Mouse (Mus musculus): ENCODE results near the gene Omt2b.
A peak's percentile ranks its signal among the peaks of the same experiment; 100 is the strongest.
"Not testable (repeated sequence)": the region's sequence is repeated elsewhere in the genome, so short reads cannot be mapped to it uniquely, and the experiment has no call there.

The Omt2b gene

GRCm38 (mm10) chr9:78327289-78327688, at the start of gene Omt2b:
TSS of gene Omt2b (plus strand) at chr9:78327589.
- not testable (repeated sequence) for H3K27me3 ChIP-seq (ENCODE audit: insufficient read depth, low read length)

GRCm38 (mm10) chr9:78282002-78282711, 45.2 kb upstream of the Omt2b start:
- not testable (repeated sequence) for H3K4me3 ChIP-seq (replicated peaks; ENCODE audit: low read length); H3K36me3 ChIP-seq (ENCODE audit: insufficient read depth, low read length); H3K4me1 ChIP-seq (replicated peaks; ENCODE audit: low read depth, low read length); H3K27me3 ChIP-seq (ENCODE audit: insufficient read depth, low read length); H3K9me3 ChIP-seq (ENCODE audit: low read length)

More at GRCm38 (mm10) chr9:78327289-78327688, at the start of gene Omt2b:
- not testable (repeated sequence) for H3K4me1 ChIP-seq (replicated peaks; ENCODE audit: low read depth, low read length); H3K9me3 ChIP-seq (ENCODE audit: low read length); H3K4me3 ChIP-seq (replicated peaks; ENCODE audit: low read length); H3K36me3 ChIP-seq (ENCODE audit: insufficient read depth, low read length)

- H3K9me3 ChIP-seq (ENCODE audit: low read length), result not testable (repeated sequence)
Measured at GRCm38 (mm10) chr9:78289063-78289462, 38.3 kb upstream of the Omt2b start.

DNA sequence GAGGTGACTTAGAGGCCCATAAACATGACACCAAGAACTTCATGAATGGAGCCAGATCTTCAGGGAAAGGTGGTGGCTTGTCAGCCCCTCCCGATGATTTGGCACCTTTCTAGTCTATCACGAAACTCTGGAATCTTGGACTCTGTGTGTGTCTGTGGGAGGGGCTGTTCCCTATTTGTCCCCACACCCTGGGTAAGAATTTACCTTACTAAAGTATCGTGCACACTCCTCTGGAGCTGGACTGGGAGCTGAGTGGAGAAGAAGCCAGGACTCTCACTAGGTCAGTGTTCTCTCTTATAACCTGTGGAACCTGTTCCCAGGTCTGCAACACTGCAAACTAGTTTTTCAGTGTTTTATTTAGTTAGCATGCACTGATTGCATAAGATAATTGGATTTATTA, 37.7 kb upstream of the Omt2b start, which contains the start of gene Gm10639:
Gene Gm10639, plus strand, starts transcription at position 201 of the 400 bp plus-strand sequence.
- not testable (repeated sequence) for H3K27me3 ChIP-seq (ENCODE audit: insufficient read depth, low read length); H3K4me1 ChIP-seq (replicated peaks; ENCODE audit: low read depth, low read length); H3K4me3 ChIP-seq (replicated peaks; ENCODE audit: low read length); H3K36me3 ChIP-seq (ENCODE audit: insufficient read depth, low read length); H3K9me3 ChIP-seq (ENCODE audit: low read length)

More at GRCm38 (mm10) chr9:78289063-78289462, 38.3 kb upstream of the Omt2b start:
- not testable (repeated sequence) for H3K4me3 ChIP-seq (replicated peaks; ENCODE audit: low read length); H3K36me3 ChIP-seq (ENCODE audit: insufficient read depth, low read length); H3K27me3 ChIP-seq (ENCODE audit: insufficient read depth, low read length); H3K4me1 ChIP-seq (replicated peaks; ENCODE audit: low read depth, low read length)

GRCm38 (mm10) chr9:78292462-78292861, 34.9 kb upstream of the Omt2b start:
- H3K4me1 ChIP-seq (replicated peaks; ENCODE audit: low read depth, low read length); H3K4me3 ChIP-seq (replicated peaks; ENCODE audit: low read length); H3K9me3 ChIP-seq (ENCODE audit: low read length); H3K36me3 ChIP-seq (ENCODE audit: insufficient read depth, low read length); H3K27me3 ChIP-seq (ENCODE audit: insufficient read depth, low read length): not testable (repeated sequence)

- not testable (repeated sequence) for H3K9me3 ChIP-seq (ENCODE audit: low read length); H3K4me1 ChIP-seq (replicated peaks; ENCODE audit: low read depth, low read length); H3K36me3 ChIP-seq (ENCODE audit: insufficient read depth, low read length); H3K4me3 ChIP-seq (replicated peaks; ENCODE audit: low read length); H3K27me3 ChIP-seq (ENCODE audit: insufficient read depth, low read length)
Measured at GRCm38 (mm10) chr9:78293683-78294082, 33.7 kb upstream of the Omt2b start.

- not testable (repeated sequence) for H3K9me3 ChIP-seq (ENCODE audit: low read length); H3K36me3 ChIP-seq (ENCODE audit: insufficient read depth, low read length); H3K4me1 ChIP-seq (replicated peaks; ENCODE audit: low read depth, low read length); H3K4me3 ChIP-seq (replicated peaks; ENCODE audit: low read length); H3K27me3 ChIP-seq (ENCODE audit: insufficient read depth, low read length)
Measured at GRCm38 (mm10) chr9:78294781-78295180, 32.6 kb upstream of the Omt2b start.

DNA sequence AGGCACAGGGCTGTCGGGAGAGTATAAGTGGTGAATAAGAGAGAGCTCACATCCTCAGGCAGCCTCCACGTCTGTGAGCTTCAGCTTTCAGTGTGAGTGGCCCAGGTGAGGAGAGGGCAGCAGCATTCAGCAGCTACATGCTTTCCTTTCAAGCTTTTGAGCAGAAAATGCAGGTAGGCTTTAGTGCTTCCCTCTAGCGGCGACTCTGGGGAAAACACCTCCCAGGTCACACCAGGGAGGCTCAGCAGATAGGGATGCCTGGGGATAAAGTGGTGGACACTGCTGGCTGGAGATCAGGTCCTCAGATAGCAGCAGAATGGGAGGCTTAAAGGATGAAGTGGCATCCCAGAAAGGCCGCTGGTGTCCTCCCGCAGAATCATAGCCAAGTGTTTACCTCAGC, 31.3 kb upstream of the Omt2b start:
- H3K4me3 ChIP-seq (replicated peaks; ENCODE audit: low read length), result not testable (repeated sequence)
- TF ChIP-seq CTCF (conservative IDR thresholded peaks at IDR 0.05; ENCODE audit: low read length), result peak; percentile 73

GRCm38 (mm10) chr9:78298232-78298631, 29.2 kb upstream of the Omt2b start:
- TF ChIP-seq POU5F1 (IDR thresholded peaks at IDR 0.05; ENCODE audit: borderline replicate concordance, low read length), result no peak
- no peak overlapping the region for H3K4me3 ChIP-seq (replicated peaks; ENCODE audit: low read length)
- H3K4me1 ChIP-seq (replicated peaks; ENCODE audit: low read depth, low read length), result peaks cover 2% of the 10 kb centered on the region; the same call in 1 of the 2 replicates
- no peaks in the 10 kb centered on the region for H3K27me3 ChIP-seq (ENCODE audit: insufficient read depth, low read length)
- H3K9me3 ChIP-seq (ENCODE audit: low read length), result no peaks in the 10 kb centered on the region
- H3K36me3 ChIP-seq (ENCODE audit: insufficient read depth, low read length), result no peaks in the 10 kb centered on the region

More for the DNA sequence above, 31.3 kb upstream of the Omt2b start:
- H3K4me1 ChIP-seq (replicated peaks; ENCODE audit: low read depth, low read length); H3K27me3 ChIP-seq (ENCODE audit: insufficient read depth, low read length); H3K36me3 ChIP-seq (ENCODE audit: insufficient read depth, low read length); H3K9me3 ChIP-seq (ENCODE audit: low read length): not testable (repeated sequence)

GRCm38 (mm10) chr9:78299143-78299542, 28.2 kb upstream of the Omt2b start:
- not testable (repeated sequence) for H3K27me3 ChIP-seq (ENCODE audit: insufficient read depth, low read length); H3K9me3 ChIP-seq (ENCODE audit: low read length); H3K36me3 ChIP-seq (ENCODE audit: insufficient read depth, low read length); H3K4me3 ChIP-seq (replicated peaks; ENCODE audit: low read length); H3K4me1 ChIP-seq (replicated peaks; ENCODE audit: low read depth, low read length)

DNA sequence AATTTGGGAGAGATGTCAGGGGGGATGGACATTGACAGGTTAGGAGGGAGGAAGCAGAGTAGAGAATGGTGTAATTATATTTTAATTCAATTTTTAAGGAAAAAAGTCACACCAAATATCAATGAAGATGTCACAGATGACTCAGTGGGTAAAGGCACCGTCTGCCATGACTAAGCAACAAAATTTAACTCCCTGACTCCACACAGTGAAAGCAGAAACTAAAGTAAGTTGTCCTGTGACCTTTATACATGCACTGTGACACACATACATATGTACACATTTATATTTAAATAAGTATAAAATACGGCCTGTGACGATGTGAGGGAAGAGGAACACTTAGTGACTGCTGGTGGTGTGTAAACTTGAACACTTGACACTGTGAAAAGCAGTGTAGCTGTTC, 19.3 kb upstream of the Omt2b start:
- not testable (repeated sequence) for H3K4me3 ChIP-seq (replicated peaks; ENCODE audit: low read length); H3K27me3 ChIP-seq (ENCODE audit: insufficient read depth, low read length); H3K9me3 ChIP-seq (ENCODE audit: low read length); H3K4me1 ChIP-seq (replicated peaks; ENCODE audit: low read depth, low read length); H3K36me3 ChIP-seq (ENCODE audit: insufficient read depth, low read length)

Measured in E14TG2a.4 (cell line).